Mouse (Mus musculus) ES-E14 (cell line): ENCODE data around the gene Sntb2.

Source experiments
- HCFC1 ChIP-seq: IDR thresholded peaks from 2 replicates; pipeline ENCODE4 v1.6.1; 2012; ENCODE audit warnings: low read length, inconsistent platforms, borderline replicate concordance; ENCODE audit not compliant: insufficient read depth
- MAFK ChIP-seq: IDR thresholded peaks from 2 replicates; pipeline ENCODE4 v1.6.1; 2014; ENCODE audit warnings: mild to moderate bottlenecking, low read depth, low read length, inconsistent platforms; ENCODE audit not compliant: insufficient read depth

DNA sequence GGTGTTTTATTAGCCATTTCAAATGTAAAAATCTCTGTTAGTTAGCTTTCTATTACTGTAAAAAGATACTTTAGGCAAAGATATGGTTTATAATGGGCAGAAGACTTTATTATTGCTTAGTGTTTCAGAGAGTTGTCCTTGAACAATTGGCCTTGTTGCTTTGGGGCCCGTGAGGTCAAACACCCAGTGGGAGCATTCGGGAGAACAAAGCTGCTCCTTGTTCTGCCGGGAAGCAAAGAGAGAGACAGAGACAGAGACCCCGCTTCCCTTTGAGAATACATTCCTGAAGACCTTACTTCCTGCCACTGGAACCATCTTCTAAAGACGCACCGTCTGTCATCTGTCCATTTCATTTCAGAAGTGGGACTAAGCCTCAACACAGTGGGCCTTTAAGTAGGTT is 27.8 kb downstream of the Sntb2 start:
- TF ChIP-seq HCFC1 (no peak), MAFK (no peak)
